Mouse (Mus musculus): ENCODE data around the gene Mvp.
A peak's percentile ranks its signal among the peaks of the same experiment; 100 is the strongest.

Mvp gene

DNA sequence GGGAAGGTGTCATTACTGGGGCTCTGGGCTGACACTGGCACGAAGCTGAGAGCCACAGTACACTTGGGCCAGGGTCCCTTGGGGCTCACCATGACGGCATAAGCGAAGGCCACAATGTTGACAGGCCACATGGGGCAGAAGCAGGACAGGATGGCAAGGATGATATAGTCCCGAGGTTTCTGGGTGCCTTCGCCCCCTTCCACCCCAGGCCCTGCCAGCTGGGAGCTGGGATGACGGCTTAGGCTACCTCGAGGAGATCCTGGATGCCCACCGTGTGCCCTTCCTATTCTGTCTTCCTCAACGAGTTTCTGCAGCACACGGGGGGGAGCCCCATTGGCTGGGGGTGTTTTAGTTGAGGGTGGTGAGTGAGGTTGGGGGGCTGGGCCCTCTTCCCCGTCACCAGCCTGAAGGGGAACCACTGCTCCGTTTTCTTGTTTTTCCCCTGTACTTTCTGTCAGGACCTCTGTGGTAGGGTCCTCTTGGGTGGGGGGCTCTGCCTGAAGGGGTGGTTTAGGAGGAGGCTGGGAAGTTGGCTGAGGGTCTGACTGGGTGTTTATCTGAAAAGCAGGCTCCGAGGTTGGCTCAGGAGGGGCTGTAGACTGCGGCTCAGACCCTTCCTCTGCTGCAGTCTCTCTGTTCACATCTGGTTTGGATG, 5.0 kb upstream of the Mvp start:
- no peak for DNase-seq

DNA sequence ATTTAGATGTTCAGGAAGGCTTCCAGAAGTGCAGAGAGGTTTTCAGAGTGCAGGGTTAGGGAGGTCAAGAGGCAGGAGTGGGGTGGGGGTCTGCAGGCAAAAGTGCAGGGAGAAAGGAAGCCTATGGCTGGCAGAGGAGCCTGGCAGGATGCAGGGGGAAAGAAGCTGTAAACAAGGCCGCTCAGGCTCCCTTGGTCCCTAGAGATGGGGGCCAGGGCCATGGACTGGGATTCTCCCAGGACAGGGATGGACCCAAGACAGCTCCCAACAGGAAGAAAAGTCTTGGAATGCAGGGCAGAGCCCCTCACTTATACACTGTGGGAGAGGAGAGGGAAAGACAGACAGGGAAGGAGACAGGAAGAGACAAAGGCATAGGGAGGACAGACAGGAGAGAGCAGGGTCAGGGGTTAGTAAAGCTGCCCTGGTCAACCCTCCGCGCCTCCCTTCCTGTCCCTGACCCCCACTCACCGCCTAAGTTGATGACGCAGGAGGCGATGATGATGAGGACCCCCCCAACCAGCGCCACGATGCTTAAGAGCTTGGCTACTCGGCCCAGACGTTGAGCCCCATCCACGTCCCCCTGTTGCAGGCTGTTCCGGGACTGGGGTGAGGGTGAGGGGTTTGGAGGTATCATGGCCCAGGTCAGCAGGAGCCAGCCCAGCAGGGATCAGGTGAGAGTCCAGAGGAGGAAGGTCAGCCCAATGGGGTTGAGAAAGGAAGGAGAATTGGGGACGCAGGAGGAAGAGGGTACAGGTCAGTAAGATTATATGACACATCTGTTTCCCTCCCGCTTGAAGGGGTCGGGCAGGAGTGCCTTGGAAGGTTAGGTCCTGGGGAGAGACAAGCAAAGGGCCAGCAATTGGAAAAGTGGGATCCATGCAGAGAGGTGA, 4.2 kb upstream of the Mvp start:
- no peak for DNase-seq

DNA sequence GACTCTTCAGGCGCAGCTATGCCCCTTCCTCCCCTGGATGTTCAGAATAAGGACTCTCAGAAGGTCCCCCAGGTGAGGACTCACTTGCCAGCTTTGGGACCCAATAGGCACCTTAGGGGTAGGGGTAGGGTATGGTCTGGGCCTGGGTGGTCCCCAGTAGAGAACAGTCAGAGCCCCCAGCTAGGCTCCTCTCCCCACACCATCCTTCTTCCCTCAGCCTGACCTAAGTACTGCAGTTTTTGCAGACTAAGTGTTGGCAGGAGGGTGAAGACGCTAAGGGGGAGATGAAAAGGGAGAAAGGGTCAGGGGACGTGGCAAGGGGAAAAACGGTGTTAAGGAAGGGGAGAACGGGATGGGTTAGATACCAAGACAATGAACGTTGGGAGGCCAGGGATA, 3.5 kb upstream of the Mvp start:
- no peak for DNase-seq

DNA sequence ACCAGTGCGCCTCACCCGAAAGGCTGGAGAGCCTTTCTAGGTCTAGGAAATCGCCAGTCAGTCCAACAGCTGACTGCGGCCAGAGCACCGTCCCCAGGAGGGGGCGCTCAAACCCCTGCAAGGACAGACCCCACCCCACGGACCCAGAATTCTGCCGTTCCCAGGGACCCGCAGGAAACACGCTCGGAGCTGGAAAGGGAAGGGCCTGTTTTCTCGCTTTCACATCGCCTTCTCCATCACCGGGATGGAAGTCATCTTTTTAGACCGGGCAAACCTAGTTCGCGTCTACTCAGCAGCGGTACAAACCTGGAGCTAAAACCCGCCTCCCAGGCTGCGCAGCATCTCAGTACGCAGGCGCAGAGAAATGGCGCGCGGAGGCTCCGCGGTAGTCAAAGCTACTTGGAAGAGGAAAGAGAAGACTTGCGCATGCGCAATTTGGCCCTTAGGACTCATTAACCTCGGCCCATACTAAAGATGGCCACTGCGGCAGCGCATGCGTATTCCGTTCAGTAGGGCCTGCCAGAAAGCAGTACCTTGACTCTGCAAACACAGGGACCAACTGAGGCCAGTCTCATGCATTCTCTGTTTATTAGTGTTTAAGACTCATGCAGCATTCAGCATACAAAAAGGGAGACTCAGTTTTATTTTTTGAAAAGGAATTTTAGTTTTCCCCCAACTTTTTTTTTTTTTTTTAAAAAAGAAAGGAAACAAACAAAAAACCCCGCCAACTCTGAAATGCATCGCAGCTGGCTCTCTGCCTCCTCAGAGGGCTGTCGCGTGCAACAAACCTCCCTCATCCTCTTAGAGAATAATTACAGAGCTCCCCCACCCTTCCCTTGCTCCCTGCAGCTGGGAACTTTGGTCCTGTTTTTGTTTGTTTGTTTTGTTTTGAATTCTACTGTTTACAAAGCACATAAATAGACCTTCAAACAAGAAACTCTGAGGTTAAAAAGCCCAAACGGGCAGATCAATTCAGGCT, 2.8 kb upstream of the Mvp start, which contains the start of gene Pagr1a:
Gene Pagr1a (minus strand): TSS at position 382 of the 979 bp plus-strand sequence.
- DNase-seq, result peak; percentile 98

DNA sequence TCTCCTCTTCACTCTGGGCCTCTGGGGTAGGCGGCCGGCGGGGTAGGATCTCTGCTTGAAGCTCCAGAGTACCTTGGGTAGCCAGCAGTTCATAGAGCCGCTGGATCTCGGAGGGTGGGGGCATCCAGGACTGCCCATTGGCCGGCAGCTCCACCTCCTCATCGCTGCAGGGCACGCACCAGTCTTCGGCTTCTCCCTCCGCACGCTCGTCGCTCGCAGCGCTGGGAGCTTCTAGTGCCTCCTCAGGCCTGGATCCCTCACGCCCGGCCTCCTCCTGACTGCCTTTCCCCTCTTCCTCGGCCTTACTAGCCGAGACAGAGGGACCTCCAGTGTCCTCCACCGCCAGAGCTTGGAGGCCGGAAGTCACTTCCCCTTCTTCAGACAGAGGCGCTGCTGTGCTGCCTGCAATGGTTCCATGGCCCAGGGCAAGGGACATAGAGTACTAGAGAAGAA, 2.1 kb upstream of the Mvp start:
- peak; percentile 70 to 79 for DNase-seq

DNA sequence TGATC, 1.9 kb upstream of the Mvp start, which contains the start of gene Pagr1b:
Gene Pagr1b (minus strand): TSS at position 4 of the 5 bp plus-strand sequence.
- no peak for DNase-seq

DNA sequence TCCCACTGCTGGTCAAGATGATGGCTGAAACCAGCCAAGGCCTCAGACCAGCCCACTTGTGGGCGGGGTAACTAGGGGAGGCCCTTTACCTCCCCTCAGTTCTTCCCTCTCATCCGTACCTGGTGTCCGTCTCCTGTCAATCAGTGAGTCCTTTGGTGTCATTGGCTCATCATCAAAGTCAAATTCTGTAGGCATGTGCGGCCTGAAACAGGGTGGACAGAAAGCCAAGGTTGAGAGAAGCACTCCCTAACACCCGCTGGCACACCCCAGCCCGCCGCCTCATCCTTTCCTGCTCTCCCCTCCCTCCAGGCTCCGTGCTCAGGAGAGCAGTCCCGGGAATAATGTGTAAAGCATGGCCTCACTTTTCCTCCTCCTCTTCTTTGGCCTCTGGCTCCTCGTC, 1.7 kb upstream of the Mvp start:
- peak; percentile 77 to 79 for DNase-seq

DNA sequence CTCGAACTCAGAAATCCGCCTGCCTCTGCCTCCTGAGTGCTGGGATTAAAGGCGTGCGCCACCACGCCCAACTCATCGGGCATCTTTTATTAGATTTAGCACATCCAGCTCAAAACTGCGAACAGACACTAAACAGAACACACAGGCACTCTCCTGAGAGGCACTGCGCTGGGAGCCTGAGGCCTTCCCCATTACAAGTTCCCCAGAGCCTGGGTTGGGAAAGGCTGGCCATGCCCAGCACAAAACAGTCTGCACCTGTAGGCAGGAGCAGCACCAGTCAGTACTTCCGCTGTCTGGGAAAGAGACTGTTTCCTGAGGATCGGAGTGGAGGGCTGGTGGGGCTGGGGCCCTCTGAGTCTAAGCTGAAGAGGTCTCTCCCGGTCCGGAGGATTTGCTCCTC, 572 bp upstream of the Mvp start:
- DNase-seq, result no peak

DNA sequence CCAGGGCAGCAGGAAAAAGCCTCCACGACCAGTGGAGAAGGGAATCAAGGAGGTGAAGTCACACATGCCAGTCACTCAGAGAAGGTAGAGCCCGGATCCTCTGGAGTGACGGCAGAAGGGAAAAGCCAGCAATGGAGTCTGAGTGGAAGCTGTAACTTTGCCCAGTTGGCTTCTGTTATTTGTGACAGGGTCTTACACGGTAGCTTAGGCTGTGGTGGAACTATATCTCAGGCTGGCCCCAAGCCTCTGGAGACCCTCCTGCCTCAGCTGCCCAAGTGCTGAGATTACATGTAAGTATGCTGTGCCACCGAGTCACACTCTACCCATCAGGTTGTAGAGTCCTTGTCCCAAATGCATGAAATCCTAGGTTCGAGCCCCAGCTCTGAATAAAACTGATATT, 1.0 kb downstream of the Mvp start:
- DNase-seq, result no peak

DNA sequence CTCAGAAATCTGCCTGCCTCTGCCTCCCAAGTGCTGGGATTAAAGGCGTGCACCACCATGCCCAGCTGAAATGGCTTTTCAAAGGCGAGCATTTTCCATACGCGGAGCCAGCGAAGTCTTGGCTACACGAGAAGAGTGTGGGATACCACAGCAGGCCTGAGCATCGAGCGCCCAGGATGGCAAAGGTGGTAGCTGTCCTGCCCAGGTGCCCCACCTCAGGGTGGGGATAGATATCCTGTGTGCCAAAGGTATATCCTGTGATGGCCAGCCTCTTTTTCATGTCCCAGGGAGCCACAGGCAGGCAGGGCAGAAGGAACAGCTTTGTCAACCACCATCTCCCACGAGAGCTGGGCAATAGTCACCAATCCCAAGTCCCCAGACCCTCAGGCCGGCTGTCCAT, 1.6 kb downstream of the Mvp start:
- no peak for DNase-seq

DNA sequence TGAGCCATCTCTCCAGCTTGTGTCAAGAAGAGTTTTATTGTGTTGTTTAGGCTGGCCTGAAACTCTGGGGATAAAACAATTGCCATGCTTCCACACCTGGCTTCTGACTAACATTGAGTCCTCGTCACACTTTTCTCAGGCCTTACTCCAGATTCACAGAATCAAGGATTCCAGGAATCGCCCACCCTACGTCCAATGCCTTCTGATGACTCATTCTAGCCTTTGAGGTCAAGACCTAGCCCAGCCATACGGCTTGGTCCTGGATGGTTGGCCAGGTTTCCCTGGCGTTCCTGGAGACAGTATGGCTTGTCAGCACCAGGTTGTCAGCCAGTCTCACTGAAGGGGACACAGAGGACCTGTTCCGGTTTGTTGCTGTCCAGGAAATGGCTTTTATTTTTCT, 2.0 kb downstream of the Mvp start:
- DNase-seq, result no peak

DNA sequence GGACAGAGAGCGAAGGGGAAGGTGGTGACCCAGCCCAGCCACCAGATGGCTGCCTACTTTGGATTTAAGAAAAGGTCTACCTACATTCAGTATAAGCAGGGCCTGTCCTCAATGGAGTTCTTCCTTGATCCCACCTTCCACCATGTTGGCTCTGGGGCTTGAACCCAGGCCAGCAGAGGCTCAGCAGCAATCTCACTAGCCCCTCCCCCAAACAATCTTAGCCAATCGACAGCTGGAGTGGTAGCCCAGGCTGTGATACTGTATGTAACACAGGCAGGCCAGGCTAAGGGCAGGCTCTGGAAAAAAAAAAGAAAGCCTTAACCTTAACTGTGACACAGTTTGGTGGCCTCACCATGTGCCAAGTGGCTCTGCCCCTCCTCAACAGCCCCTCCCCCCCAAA, 2.7 kb downstream of the Mvp start:
- no peak for DNase-seq

DNA sequence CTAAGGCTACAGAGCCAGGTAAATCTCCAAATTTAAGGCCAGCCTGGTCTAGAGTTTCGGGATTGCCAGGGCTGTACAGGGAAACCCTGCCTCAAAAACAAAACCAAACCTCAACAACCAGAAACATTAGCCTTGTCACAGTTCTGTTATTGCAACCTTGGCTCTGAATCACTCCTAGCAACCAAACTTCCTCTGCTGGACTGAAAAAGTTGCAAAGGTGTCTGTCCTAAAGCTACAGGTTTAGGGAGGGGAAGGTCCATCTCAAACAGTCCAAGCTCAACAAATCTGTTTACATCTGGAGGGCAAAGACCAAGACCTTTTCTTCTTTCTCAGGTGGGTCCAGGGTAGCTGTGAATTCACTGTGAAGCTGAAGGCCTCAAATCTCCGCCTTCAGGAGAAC, 3.4 kb downstream of the Mvp start:
- no peak for DNase-seq

DNA sequence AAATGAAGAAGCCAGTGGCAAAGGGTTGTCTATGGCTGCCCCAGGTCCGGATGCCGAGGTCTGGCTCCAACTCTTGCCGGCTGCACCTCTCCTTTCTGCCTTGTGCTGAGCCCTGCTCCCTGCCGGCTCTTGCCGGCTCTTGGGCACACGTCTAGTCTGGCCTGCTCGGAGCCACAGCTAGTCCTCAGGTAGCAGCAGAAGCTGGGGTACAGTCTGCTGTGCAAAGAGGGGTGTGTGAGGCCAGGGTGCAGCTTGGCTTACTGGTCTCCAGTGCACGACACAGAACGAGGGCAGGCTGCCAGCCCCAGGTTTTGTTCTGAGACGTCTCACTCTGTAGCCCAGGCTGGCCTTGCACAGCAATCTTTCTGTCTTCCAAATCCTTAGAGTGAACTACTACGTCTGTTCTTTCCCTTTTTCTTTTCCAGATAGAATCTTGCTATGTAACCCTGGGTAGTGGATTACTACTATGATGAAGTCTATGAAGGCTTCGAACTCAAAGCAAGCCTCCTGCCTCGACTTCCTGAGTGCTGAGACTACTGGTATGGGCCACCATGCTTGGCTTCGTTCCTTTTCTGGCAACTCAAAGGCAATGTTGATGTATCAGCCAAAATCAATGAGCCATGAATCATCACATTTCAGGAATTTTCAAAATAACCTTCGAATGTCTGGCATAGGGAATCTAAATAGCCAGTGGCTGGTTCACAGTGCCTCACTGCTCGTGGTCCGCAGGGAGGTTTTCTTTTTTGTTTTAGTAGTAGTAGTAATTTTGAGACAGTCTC, 4.9 kb downstream of the Mvp start:
- no peak for DNase-seq

DNA sequence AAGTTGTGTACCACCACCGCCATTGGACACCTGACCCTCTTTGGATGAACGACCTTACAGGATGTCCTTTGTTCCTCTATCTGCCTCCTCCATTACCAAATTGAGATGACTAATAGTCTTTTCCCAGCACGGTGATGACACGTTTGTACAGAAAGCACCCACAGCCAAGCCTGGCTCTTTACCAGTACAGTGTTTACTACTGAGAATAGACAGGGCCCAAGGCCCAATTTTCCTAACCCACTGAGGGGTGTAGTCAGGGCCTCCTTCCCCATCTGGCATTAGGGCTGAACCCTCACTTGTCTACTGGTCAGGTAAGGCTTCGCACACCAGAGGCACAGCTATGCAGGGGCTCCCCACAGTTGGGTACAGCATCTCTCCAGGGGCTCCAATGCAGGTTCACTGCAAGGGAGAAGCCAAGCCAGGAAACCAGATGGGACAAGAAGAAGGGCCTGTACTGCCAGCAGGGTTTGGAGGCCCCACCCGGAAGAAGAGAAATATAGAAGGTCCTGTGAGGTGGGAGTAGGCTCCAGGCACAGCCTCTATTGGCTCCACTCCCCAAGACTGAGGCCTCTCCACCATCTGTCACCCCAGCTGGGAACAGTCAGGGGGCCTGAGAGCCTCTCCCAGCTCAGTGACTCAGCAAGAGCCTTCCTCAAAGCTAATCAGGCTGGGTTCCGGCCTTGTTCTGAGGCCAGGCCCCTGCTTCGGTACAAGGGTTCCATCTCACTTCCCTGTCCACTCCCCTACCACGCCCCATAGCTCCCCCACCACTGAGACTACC, 6.0 kb downstream of the Mvp start:
- DNase-seq, result peak; percentile 51 to 60

DNA sequence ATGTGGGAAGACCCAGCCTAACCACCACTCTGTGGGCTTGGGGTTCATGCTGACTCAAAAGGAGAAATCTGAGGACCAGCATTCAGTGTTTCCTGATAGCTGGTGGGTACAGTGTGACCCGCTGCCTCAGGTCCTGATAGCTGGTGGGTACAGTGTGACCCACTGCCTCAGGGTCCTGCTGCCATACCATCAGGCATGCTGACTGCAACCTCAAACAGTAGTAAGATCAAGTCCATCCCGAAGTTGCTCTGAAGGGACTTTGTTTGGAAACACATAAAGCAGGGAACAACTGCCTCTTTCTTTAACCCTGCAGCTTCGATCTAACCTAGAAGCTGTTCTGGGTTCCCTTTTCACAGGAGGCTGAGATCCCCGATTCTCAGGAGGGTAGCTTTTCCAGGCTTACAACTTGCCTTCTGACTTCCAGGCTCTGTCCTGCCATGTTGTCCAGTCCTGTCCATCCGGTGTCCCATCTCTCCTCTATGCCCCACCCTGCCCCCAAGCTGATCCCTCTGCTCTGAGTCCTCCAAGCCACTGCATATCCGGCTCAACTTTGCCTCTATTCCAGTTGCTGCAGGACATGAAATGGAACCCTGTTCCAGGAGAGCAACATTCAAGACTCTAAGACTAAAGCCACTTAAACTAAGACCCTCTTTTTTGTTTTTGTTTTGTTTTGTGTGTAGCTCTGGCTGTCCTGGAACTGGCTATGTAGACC, 7.0 kb downstream of the Mvp start:
- DNase-seq, result no peak

DNA sequence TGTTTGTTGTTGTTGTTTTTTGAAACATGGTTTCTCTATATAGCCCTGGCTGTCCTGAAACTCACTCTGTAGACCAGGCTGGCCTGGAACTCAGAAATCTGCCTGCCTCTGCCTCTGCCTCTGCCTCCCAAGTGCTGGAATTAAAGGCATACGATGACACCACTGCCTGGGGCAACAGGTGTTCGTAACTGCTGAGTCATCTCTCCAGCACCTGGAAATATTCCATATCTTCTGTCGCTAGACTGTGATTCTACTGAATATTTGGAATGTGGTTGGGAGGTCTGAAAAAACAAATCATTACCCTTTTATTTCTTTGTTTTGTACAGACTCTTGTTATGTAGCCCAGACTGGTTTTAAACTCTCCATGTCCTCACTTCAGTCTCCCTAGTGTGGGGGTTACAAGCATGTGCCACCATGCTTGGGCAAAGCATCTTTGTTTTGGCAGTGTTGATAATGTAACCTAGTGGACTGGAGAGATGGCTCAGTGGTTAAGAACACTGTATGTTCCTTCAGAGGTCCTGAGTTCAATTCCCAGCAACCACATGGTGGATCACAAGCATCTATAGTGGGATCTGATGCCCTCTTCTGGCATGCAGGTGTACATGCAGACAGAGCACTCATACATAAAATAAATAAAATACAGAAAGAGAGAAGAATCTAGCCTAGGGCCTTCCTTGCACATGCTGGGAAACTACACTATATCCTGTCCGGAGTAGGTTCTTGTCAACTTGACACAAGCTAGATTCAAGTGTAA, 10.1 kb downstream of the Mvp start:
- DNase-seq, result no peak

DNA sequence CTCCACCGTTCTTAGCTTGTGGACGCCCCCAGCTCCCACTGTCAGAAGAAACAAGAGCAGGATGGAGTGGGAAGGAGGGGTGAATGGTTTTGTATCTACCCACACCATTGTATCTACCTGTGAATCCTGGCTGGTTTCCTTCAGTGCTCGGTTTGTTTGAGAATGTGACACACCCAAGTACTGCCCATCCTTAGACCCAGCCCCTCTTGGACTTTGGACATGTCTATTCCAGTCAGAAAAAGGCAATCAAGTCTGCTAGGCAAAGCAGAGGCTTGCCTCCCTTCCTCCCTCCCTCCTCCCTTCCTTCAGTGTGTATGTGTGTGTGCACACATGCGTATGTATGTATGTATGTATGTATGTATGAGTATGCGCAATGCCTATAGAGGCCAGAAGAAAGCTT, 10.8 kb downstream of the Mvp start:
- DNase-seq, result no peak

DNA sequence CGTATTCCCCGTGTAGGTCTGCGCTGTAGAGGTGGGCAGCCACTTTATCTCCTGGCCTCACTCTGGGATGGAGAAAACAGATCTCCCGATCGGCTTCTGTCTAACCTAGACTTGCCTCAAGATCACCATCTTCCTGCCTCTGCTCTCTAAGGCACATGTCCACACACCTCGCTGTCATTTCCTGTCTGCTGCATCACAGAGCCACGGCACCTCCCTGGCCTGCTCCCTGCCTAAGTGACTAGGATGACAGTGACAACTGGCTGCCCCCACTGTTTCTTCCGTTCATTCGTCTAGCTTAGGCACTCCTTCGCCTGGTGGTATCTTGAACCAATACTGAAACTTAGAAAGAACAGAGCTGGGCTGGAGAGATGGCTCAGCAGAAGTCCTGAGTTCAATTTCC, 14.9 kb downstream of the Mvp start:
- DNase-seq, result no peak

DNA sequence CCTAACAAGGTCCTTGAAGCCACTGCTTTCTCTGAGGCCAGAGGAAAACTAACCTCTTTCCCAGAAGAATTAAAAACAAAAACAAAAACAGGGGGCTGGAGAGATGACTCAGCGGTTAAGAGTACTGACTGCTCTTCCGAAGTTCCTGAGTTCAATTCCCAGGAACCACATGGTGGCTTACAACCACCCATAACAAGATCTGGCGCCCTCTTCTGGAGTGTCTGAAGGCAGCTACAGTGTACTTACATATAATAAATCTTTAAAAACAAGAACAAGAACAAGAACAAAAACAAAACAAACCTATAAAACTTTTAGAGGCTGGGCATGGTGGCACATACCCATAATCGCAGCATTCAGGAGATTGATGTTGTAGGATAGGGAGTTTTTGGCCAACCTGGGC, 18.0 kb downstream of the Mvp start:
- DNase-seq, result peak in 1 of 2 experiments; percentile 54

DNA sequence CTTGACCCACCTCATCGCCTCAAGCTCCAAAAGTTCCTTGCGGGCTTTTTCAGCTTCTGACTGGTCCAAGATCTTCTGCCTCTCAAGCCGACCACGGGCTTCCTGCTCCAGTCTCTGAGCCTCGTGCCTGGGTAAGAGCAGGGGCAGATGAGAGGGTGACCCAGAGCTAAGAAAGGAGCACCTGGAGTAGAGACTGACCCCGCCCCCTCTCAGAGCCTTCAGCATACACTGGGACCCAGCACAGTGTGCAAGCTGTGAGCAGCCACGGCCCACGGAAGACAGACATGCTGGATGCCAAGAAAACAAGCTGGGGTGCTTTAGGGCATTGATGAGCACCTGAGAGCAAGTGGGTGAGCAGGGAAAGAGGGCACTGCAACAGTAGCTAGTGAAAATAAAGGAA, 25.6 kb downstream of the Mvp start:
- DNase-seq, result no peak
